Comparison of ENCODE assay signal across 8 mouse cellular contexts in genomic region chr2:3964351-3964750, GRCm38 (mm10). TPM values are rescaled to one million over a fixed set of nuclear protein-coding genes. Genes with fewer than 3 reads are reported as not detected.
DNase-seq lines count a peak whose midpoint lies in the region; ATAC-seq and TF ChIP-seq lines count a peak whose summit lies in the region.

No protein-coding gene starts in this region.

- no peak for TF ChIP-seq EP300 in liver, postnatal 0 days (IDR thresholded peaks at IDR 0.05; ENCODE audit: low read depth)

- H3K27me3 ChIP-seq in heart, embryonic 13.5 days (replicated peaks) = no peaks in the 10 kb centered on the region
- no peaks in the 10 kb centered on the region for H3K27me3 ChIP-seq in forebrain, embryonic 16.5 days (replicated peaks; ENCODE audit: control insufficient read depth, insufficient read depth, low read length)
- H3K27me3 ChIP-seq in liver, postnatal 0 days (ENCODE audit: insufficient read depth, low read length) = no peaks in the 10 kb centered on the region

- no peak overlapping the region for H3K27ac ChIP-seq in heart, embryonic 13.5 days (replicated peaks)
- H3K27ac ChIP-seq in forebrain, embryonic 16.5 days (ENCODE audit: low read length) = no peak overlapping the region
- H3K27ac ChIP-seq in liver, postnatal 0 days (ENCODE audit: low read depth) = no peak overlapping the region

- H3K9ac ChIP-seq in heart, embryonic 13.5 days = no peak overlapping the region
- H3K9ac ChIP-seq in forebrain, embryonic 16.5 days (replicated peaks; ENCODE audit: low read depth, low read length) = no peak overlapping the region
- H3K9ac ChIP-seq in liver, postnatal 0 days (replicated peaks) = no peak overlapping the region

- no peaks in the 10 kb centered on the region for H3K9me3 ChIP-seq in heart, embryonic 13.5 days
- no peaks in the 10 kb centered on the region for H3K9me3 ChIP-seq in forebrain, embryonic 16.5 days (ENCODE audit: control insufficient read depth, low read length)
- H3K9me3 ChIP-seq in liver, postnatal 0 days (ENCODE audit: low read length) = no peaks in the 10 kb centered on the region

- no peaks in the 10 kb centered on the region for H3K36me3 ChIP-seq in heart, embryonic 13.5 days
- no peaks in the 10 kb centered on the region for H3K36me3 ChIP-seq in forebrain, embryonic 16.5 days (ENCODE audit: control insufficient read depth, insufficient read depth)
- H3K36me3 ChIP-seq in liver, postnatal 0 days (replicated peaks; ENCODE audit: insufficient read depth, low read length) = no peaks in the 10 kb centered on the region

- no peak for TF ChIP-seq CTCF in liver, postnatal 0 days (IDR thresholded peaks at IDR 0.05; ENCODE audit: low read depth)

- peak; percentile 100 for ATAC-seq in heart, embryonic 13.5 days (ENCODE audit: extremely low read depth, insufficient number of reproducible peaks, low FRiP score, low TSS enrichment)
- peak; percentile 100 for ATAC-seq in forebrain, embryonic 16.5 days
- ATAC-seq in liver, postnatal 0 days = peak; percentile 100

- DNase-seq in heart, adult 9 months (ENCODE audit: low spot score in 2 of 2) = no peak
- DNase-seq in NIH3T3 (ENCODE audit: low read depth) = peak; percentile 60
- no peak for DNase-seq in liver, postnatal 0 days
- no peak for DNase-seq in adrenal gland, adult 18-20 months (ENCODE audit: low spot score in 2 of 2)
- DNase-seq in cerebellum, adult 8-10 months = no peak
- no peak for DNase-seq in thymus, postnatal 36 days

- no peak overlapping the region for H3K4me3 ChIP-seq in heart, embryonic 13.5 days
- no peak overlapping the region for H3K4me3 ChIP-seq in forebrain, embryonic 16.5 days (replicated peaks; ENCODE audit: low read length)
- no peak overlapping the region for H3K4me3 ChIP-seq in liver, postnatal 0 days (ENCODE audit: low read depth, low read length)

- no peaks in the 10 kb centered on the region for H3K4me1 ChIP-seq in heart, embryonic 13.5 days
- peaks cover under 1% of the 10 kb centered on the region for H3K4me1 ChIP-seq in forebrain, embryonic 16.5 days (replicated peaks; ENCODE audit: control insufficient read depth, insufficient read depth, low read length)
- H3K4me1 ChIP-seq in liver, postnatal 0 days (ENCODE audit: insufficient read depth) = no peaks in the 10 kb centered on the region

- no peak overlapping the region for H3K4me2 ChIP-seq in heart, embryonic 13.5 days
- H3K4me2 ChIP-seq in forebrain, embryonic 16.5 days (ENCODE audit: low read length) = no peak overlapping the region
- no peak overlapping the region for H3K4me2 ChIP-seq in liver, postnatal 0 days (ENCODE audit: low read depth, low read length)

- 82% methylated on average over 4 of the region's 4 CpGs for WGBS in heart, embryonic 13.5 days
- 88% methylated on average over 4 of the region's 4 CpGs for WGBS in forebrain, embryonic 16.5 days
- WGBS in liver, postnatal 0 days (ENCODE audit: insufficient replicate concordance) = 82% methylated on average over 4 of the region's 4 CpGs

RNA-seq across cellular contexts. Expression of gene Frmd4a, which starts 53.2 kb away (rescaled TPM):
- 15.2 and 17.7 TPM in 2 replicates for polyA plus RNA-seq in heart, embryonic 13.5 days (2015; fragmentation: Nextera tagmentation; extraction: Ambion mirVana)
- 85.3 and 97.9 TPM in 2 replicates for polyA plus RNA-seq in forebrain, embryonic 16.5 days (2015; fragmentation: Nextera tagmentation; extraction: Ambion mirVana)
- polyA plus RNA-seq in liver, postnatal 0 days (2015; fragmentation: Nextera tagmentation; extraction: Ambion mirVana) = 4.8 and 6.6 TPM in 2 replicates
- total RNA-seq in adrenal gland, adult 18-20 months (2021) = 10 to 100 TPM in 1 of 2 experiments, 1 to 10 TPM in 1; 8.7 to 13.2 TPM
